Mouse (Mus musculus) embryonic fibroblast, embryonic 13.5 days (primary cell): ENCODE results near the gene Akip1. TPM values are rescaled to one million over a fixed set of nuclear protein-coding genes. Genes with fewer than 3 reads are reported as not detected.

Experiments used
- H3K27ac ChIP-seq: 2 replicates; pipeline ENCODE4 v1.5.1; 2012; ENCODE audit warnings: low read length, control low read depth, inconsistent platforms; ENCODE audit not compliant: insufficient read depth
- H3K4me1 ChIP-seq: 2 replicates; pipeline ENCODE4 v1.6.1; 2011; ENCODE audit warnings: low read length; ENCODE audit not compliant: control insufficient read depth, insufficient read depth
- H3K4me3 ChIP-seq: 2 replicates; pipeline ENCODE4 v1.5.1; 2011; ENCODE audit warnings: mild to moderate bottlenecking, control low read depth, low read length; ENCODE audit not compliant: insufficient read depth
- CTCF ChIP-seq: IDR thresholded peaks from 2 replicates; pipeline ENCODE4 v1.5.1; 2011; ENCODE audit warnings: mild to moderate bottlenecking, control low read depth, low read length, moderate library complexity, borderline replicate concordance; ENCODE audit not compliant: insufficient read depth
- POLR2A ChIP-seq: IDR thresholded peaks from 2 replicates; pipeline ENCODE4 v1.6.1; 2011; ENCODE audit warnings: low read depth, mild to moderate bottlenecking, control low read depth, low read length, moderate library complexity
- polyA plus RNA-seq: library from polyadenylated mRNA; stranded (reverse); fragments of >200 nt; gene quantifications from 2 replicates; pipeline ENCODE4 v1.2.4, GENCODE M21; 2011; ENCODE audit warnings: low read depth; ENCODE audit not compliant: missing spikeins, insufficient read length

The Akip1 gene
- polyA plus RNA-seq, 1 experiment = 20.4 TPM

DNA sequence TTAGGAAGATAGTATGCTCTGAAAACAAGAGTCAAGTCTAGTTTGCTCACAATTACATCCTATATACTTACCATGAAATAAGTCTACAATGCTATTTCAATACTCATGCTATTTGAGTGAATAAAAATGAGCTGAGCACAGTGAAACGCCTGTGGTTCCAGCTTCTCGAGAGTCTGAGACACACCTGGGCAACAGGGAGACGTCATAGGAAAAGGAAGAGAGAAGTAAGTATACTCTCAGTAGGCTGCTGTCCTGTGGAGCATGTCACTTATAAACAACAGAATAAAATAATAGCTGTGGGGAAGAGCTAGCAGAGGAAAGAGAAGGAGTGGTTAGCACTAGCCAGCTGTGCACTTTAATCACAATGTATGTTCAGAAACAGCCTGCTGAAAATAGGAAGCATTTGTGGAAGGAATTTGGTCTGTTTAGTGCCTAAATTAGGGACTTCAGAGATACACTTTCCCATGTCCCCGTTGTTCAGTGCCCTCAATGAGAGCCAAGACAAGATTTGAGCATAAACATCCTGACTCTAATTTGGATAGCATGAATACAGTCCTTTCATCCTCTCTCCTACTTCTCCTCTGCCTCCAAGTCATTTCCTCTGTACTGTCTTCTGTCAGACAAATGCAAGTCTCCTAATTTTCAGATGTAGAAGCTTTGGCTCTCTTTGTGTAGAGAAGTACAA, 28.4 kb upstream of the Akip1 start:
- TF ChIP-seq POLR2A = no peak
- no peak for TF ChIP-seq CTCF
- no peak overlapping the region for H3K27ac ChIP-seq
- H3K4me1 ChIP-seq = peaks cover 9% of the 10 kb centered on the region
- no peak overlapping the region for H3K4me3 ChIP-seq

DNA sequence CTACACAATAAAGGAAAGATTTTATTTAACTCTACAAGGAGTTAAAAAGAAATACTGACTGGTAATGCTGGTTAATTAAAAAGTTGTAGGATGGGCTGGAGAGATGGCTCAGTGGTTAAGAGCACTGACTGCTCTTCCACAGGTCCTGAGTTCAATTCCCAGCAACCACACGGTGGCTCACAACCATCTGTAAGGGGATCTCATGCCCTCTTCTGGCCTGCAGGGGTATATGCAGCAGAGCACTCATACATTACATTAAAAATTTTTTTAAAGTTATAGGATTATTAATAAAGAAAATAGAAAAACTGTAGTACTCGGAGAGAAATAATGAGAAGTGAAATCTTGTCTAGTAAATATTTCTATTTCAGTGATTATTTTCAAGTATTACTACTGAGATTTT, 23.2 kb upstream of the Akip1 start:
- H3K4me3 ChIP-seq = no peak overlapping the region
- no peak overlapping the region for H3K27ac ChIP-seq
- 0 out of 2 replicates have a peak, but pooled peaks cover 3% of the 10 kb centered on the region for H3K4me1 ChIP-seq
- TF ChIP-seq CTCF (no peak), POLR2A (no peak)

DNA sequence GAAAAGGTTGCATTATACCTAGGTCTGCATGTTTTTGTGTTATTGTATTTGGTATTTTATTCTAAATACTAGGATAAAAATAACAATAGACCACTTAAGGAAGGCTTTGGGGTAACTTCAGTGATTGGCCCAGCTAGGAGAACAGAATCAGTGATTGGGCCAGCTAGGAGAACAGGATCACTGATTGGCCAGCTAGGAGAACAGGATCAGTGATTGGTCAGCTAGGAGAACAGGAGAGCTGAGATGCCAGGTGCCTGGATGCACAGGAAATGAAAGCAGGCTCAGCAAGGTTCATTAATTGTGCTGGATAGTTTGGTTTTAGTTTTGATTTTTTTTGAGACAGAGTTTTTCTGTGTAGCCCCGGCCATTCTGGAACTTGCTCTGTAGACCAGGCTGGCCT, 22.6 kb upstream of the Akip1 start:
- H3K4me1 ChIP-seq = 0 out of 2 replicates have a peak, but pooled peaks cover 4% of the 10 kb centered on the region

DNA sequence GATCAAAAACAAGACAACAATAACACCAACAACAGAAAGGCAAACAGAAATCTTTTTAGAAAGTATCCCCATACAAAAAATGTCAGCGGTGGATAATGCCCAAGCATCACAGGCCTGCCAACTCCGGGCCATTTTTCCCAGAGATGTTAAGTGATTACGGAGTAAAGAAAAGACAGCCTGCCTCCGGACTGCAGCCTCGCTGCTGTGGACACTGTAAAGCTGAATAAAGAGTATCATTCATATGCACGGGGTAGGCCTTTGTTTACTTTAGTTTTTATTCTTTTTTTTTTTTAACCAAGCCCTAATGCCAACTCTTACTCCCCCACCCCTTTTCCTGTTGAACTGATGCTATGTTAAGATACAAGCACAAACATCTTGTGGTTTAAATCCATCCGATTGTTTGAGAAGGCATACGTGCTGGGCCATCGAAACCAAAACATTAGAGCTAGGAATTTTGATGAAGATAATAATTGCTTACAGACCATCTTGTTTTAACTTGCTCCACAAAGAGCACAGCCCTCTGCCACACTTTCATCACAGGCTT, 16.8 kb upstream of the Akip1 start:
- Histone ChIP-seq H3K4me3 (no peak overlapping the region), H3K4me1 (peaks cover 2% of the 10 kb centered on the region; the same call in 1 of the 2 replicates), H3K27ac (no peak overlapping the region)
- TF ChIP-seq POLR2A = no peak

More for the DNA sequence above, 22.6 kb upstream of the Akip1 start:
- Histone ChIP-seq H3K27ac (no peak overlapping the region), H3K4me3 (no peak overlapping the region)
- no peak for TF ChIP-seq POLR2A
- TF ChIP-seq CTCF = no peak

DNA sequence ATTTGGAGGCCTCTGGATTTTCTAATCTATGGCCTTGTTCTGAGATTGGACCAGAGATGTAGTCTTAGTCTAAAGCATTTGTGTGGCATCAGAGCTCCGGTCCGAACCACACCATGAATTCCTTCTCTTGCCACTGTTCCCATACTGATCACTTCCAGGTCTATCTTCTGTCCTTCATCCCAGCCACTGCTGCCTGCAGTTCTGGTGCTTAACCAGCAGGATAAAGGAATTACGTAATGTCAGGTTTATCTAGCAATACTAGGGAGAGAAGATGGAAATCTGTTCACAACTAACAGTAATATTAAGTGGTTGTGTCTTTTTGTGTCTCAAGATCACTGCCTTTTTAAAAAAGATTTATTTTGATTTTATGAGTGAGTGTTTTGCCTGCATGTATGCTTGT, 13.4 kb upstream of the Akip1 start:
- H3K4me1 ChIP-seq = peaks cover 2% of the 10 kb centered on the region; the same call in 1 of the 2 replicates
- TF ChIP-seq CTCF (no peak), POLR2A (no peak)
- H3K27ac ChIP-seq = no peak overlapping the region
- no peak overlapping the region for H3K4me3 ChIP-seq

DNA sequence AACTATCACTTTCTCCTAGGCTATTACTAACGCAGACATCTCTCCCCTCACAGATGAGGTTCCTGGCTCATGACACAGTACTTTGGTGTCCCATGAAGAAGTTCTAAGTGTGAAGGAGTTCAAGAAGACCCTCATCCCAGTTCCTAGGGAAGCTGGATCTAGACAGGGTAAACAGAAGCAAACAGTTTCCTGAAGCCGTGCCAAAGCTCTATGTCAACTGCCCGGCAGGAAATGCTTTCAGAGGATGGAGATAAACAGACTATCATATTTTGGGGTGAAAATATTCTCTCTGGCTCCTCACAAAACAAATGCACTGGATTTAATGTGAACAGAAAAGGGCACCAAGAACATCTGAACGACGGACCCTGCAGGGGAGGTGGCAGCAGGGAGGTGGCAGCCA, 12.5 kb upstream of the Akip1 start:
- Histone ChIP-seq H3K27ac (no peak overlapping the region), H3K4me3 (no peak overlapping the region), H3K4me1 (peaks cover 1% of the 10 kb centered on the region; the same call in 1 of the 2 replicates)
- TF ChIP-seq POLR2A = no peak
- TF ChIP-seq CTCF = no peak

DNA sequence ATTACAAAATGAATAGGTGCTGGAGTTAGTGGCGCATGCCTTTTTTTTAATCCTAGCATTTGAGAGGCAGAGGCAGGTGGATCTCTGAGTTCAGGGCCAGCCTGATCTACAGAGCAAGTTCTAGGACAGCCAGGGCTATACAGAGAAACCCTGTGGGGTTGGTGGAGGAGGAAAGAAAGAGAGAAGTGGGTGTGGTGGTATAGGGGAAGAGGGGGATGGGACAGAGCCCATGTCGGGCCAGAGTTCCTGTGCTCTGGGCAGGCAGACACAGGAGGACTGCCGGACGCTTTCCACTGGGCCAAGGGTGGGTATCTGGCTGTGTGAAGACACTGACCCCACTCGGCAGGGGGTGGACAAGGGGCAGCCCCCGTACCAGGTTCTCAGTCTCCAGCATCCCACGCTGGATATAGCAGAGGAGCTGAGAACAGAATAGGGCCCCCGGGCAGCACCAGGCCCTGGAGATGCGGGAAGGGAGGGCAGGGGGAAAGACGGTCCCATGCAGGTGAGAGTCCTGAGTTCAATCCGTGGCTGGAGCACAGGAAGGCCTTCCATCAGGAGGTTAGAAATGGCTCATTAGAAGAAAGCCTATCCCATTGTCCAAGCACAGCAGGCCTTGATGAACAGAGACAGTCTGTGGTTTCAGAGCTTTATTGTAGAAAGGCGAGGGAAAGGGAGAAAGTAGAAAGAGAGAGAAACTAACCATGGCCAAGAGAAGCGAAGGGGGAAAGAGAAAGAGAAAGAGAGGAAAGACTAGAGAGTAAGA, 8.7 kb upstream of the Akip1 start:
- no peak overlapping the region for H3K4me3 ChIP-seq
- TF ChIP-seq CTCF (no peak), POLR2A (no peak)
- H3K4me1 ChIP-seq = no peaks in the 10 kb centered on the region
- no peak overlapping the region for H3K27ac ChIP-seq

DNA sequence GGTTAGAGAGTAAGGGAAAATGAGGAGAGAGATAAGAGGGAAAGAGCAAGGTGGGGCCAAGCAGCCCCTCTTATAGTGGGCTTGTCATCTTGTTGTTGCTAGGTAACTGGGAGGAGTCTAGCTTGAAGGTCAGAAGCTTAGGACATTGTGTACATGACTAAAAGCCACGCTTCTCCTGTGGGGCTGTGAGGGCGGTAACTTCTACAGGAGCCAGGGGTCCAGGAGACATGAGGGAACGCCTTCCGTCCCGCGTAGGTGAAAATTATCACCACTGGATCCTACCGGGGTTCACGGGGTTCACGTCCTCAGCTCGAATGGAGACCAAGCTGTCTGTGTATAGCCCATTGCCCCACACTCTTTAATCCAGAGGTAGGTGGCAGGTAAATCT, 8.2 kb upstream of the Akip1 start:
- no peaks in the 10 kb centered on the region for H3K4me1 ChIP-seq
- TF ChIP-seq POLR2A (no peak), CTCF (no peak)
- H3K27ac ChIP-seq = no peak overlapping the region
- H3K4me3 ChIP-seq = no peak overlapping the region

DNA sequence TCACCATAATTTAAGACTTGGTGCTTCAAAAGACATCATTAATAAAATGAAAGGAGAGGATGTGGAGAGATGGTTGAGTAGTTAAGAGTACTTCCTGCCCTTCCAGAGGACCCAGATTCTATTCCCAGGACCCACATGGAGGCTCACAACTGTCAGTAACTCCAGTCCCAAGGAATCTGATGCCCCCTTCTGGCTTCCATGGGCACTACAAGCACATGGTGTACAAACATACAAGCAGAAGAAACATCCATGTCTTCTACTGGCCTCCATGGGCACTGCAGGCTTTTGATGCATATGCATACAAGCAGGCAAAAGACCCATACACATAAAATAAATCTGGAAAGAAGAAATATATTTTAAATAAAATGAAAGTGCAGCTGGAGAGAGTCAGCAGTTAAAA, 3.3 kb upstream of the Akip1 start:
- H3K4me1 ChIP-seq = no peaks in the 10 kb centered on the region; the same call in 1 of the 2 replicates
- no peak for TF ChIP-seq CTCF
- no peak for TF ChIP-seq POLR2A
- H3K27ac ChIP-seq = no peak overlapping the region
- no peak overlapping the region for H3K4me3 ChIP-seq

DNA sequence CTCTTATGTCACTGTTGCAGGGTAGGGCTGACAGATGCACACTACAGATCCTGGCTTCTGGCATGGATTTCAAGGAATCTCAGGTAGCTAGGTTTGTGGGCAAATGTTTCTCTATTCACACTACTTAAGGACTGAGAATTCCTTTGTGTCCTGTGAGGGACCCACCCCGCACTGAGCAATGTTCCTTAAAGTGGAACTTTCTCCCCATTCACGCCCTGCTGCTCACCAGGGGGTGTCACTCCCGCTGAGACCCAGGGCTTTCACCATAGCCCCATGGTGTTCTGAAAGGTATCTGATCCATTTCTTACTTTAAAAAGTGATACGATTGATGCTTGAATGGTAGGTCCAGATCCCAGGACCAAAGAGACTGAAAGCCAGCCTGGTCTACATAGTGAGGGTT, 769 bp upstream of the Akip1 start:
- no peak overlapping the region for H3K4me3 ChIP-seq

More for the DNA sequence above, 769 bp upstream of the Akip1 start:
- peaks cover 6% of the 10 kb centered on the region for H3K4me1 ChIP-seq
- TF ChIP-seq POLR2A = no peak
- no peak for TF ChIP-seq CTCF
- H3K27ac ChIP-seq = no peak overlapping the region
